Mouse (Mus musculus) bone marrow, adult 2 months (tissue): ENCODE results near the gene Ssbp4. TPM values are rescaled to one million over a fixed set of nuclear protein-coding genes. Genes with fewer than 3 reads are reported as not detected.
A peak's percentile ranks its signal among the peaks of the same experiment; 100 is the strongest.

Experiments
- H3K27ac ChIP-seq: fragments of 200-500 bp; 2 replicates; pipeline ENCODE4 v1.5.1; 2012; ENCODE audit warnings: low read depth, mild to moderate bottlenecking, control low read depth, inconsistent platforms, low read length; ENCODE audit not compliant: control insufficient read depth, poor library complexity, insufficient read depth
- H3K4me1 ChIP-seq: fragments of 200-500 bp; 2 replicates; pipeline ENCODE4 v1.6.1; 2011; ENCODE audit warnings: low read length; ENCODE audit not compliant: control insufficient read depth, insufficient read depth
- H3K4me3 ChIP-seq: fragments of 200-500 bp; replicated peaks from 2 replicates; pipeline ENCODE3; 2011; ENCODE audit warnings: mild to moderate bottlenecking, low read depth, low read length, control low read depth; ENCODE audit not compliant: control insufficient read depth
- CTCF ChIP-seq: fragments of 200-500 bp; IDR thresholded peaks from 2 replicates; pipeline ENCODE4 v1.5.1; 2011; ENCODE audit warnings: low read length, control low read depth; ENCODE audit not compliant: control insufficient read depth, insufficient read depth
- POLR2A ChIP-seq: fragments of 200-500 bp; IDR thresholded peaks from 2 replicates; pipeline ENCODE4 v1.6.1; 2011; ENCODE audit warnings: low read depth, mild to moderate bottlenecking, control low read depth, low read length, borderline replicate concordance; ENCODE audit not compliant: control insufficient read depth
- WGBS: fragments of 180-500 bp; shearing (Covaris S2); methylation state at CpG from one replicate; pipeline ENCODE4 v1.1.7; 2018; 5-methylcytosine and 5-hydroxymethylcytosine counted together
- polyA plus RNA-seq: library from polyadenylated mRNA; stranded (reverse); fragments of >200 nt; gene quantifications from 2 replicates; pipeline ENCODE4 v1.2.4, GENCODE M21; 2011; ENCODE audit warnings: low replicate concordance; ENCODE audit not compliant: missing spikeins, insufficient read depth, insufficient read length

Gene Ssbp4
- polyA plus RNA-seq, 1 experiment = 107 TPM

GRCm38 (mm10) chr8:70629574-70630531 lies 21.2 kb upstream of the Ssbp4 start:
- Histone ChIP-seq H3K27ac (peak overlapping the region; percentile 48), H3K4me1 (peaks cover 4% of the 10 kb centered on the region), H3K4me3 (peak overlapping the region; percentile 75)
- TF ChIP-seq CTCF (peak; percentile 99), POLR2A (peak; percentile 59; the same call in 1 of the 2 replicates)
- 1% methylated on average over 60 of the region's 60 CpGs for WGBS

GRCm38 (mm10) chr8:70628986-70629490 lies 20.4 kb upstream of the Ssbp4 start:
- Histone ChIP-seq H3K27ac (no peak overlapping the region), H3K4me3 (no peak overlapping the region), H3K4me1 (peaks cover 1% of the 10 kb centered on the region; the same call in 1 of the 2 replicates)
- TF ChIP-seq CTCF (no peak), POLR2A (no peak)
- WGBS = 56% methylated on average over 7 of the region's 7 CpGs

- Histone ChIP-seq H3K27ac (no peak overlapping the region), H3K4me3 (no peak overlapping the region), H3K4me1 (peaks cover 1% of the 10 kb centered on the region; the same call in 1 of the 2 replicates)
- 67% methylated on average over 5 of the region's 5 CpGs for WGBS
- no peak for TF ChIP-seq POLR2A
- TF ChIP-seq CTCF = no peak
Observed at GRCm38 (mm10) chr8:70627041-70627440, 18.4 kb upstream of the Ssbp4 start.

- Histone ChIP-seq H3K27ac (no peak overlapping the region), H3K4me3 (no peak overlapping the region), H3K4me1 (peaks cover under 1% of the 10 kb centered on the region; the same call in 1 of the 2 replicates)
- no peak for TF ChIP-seq POLR2A
- TF ChIP-seq CTCF = peak; percentile 74
- 26% methylated on average over 5 of the region's 5 CpGs for WGBS
Observed at GRCm38 (mm10) chr8:70625104-70625503, 16.4 kb upstream of the Ssbp4 start.

GRCm38 (mm10) chr8:70622220-70622619 lies 13.5 kb upstream of the Ssbp4 start:
- Histone ChIP-seq H3K4me1 (peaks cover 10% of the 10 kb centered on the region), H3K4me3 (no peak overlapping the region)

GRCm38 (mm10) chr8:70618888-70619334 lies 10.2 kb upstream of the Ssbp4 start:
- WGBS = 3% methylated on average over 9 of the region's 9 CpGs
- peak overlapping the region; percentile 70 for H3K4me3 ChIP-seq
- H3K27ac ChIP-seq = peak overlapping the region; percentile 89
- TF ChIP-seq POLR2A (0 out of 2 replicates have a peak, but pooled peaks have one; percentile 45), CTCF (no peak)
- H3K4me1 ChIP-seq = peaks cover 12% of the 10 kb centered on the region

More at GRCm38 (mm10) chr8:70622220-70622619, 13.5 kb upstream of the Ssbp4 start:
- WGBS = 62% methylated on average over 3 of the region's 3 CpGs
- H3K27ac ChIP-seq = peak overlapping the region; percentile 66
- TF ChIP-seq POLR2A (no peak), CTCF (no peak)

GRCm38 (mm10) chr8:70617985-70618384 lies 9.3 kb upstream of the Ssbp4 start:
- WGBS = 21% methylated on average over 11 of the region's 11 CpGs
- H3K4me1 ChIP-seq = peaks cover 12% of the 10 kb centered on the region
- TF ChIP-seq POLR2A (no peak), CTCF (no peak)
- peak overlapping the region; percentile 86 for H3K27ac ChIP-seq
- peak overlapping the region; percentile 71 for H3K4me3 ChIP-seq

- Histone ChIP-seq H3K4me1 (peaks cover 12% of the 10 kb centered on the region), H3K4me3 (peak overlapping the region; percentile 71), H3K27ac (peak overlapping the region; percentile 67)
- TF ChIP-seq POLR2A (peak; percentile 43; the same call in 1 of the 2 replicates), CTCF (no peak)
- 22% methylated on average over 11 of the region's 11 CpGs for WGBS
Observed at GRCm38 (mm10) chr8:70616645-70617044, 8.0 kb upstream of the Ssbp4 start.
